Mouse (Mus musculus) heart, postnatal 14 days (tissue): ENCODE data around the gene Ccm2. TPM values are rescaled to one million over a fixed set of nuclear protein-coding genes. Genes with fewer than 3 reads are reported as not detected.

ENCODE experiments used
- DNase-seq, 2 experiments: peaks; one replicate each; pipeline ENCODE4 v3.0.0; 2021 to 2022
- intact Hi-C: fragments of 180-260 bp; cut with DNase I; formaldehyde crosslinking; loops from one replicate; pipeline ENCODE4 v1.15.1; 2025
- total RNA-seq, 2 experiments: library from RNA; stranded (reverse); gene quantifications; 2 replicates each; pipeline ENCODE4 v1.2.3; 2021

Ccm2 gene
- total RNA-seq, 2 experiments from 2014 or later, result 22.8 to 32.9 TPM

GRCm38 (mm10) chr11:6600284-6600944, 53.7 kb downstream of the Ccm2 start:
- intact Hi-C loops, result no loop called here

DNA sequence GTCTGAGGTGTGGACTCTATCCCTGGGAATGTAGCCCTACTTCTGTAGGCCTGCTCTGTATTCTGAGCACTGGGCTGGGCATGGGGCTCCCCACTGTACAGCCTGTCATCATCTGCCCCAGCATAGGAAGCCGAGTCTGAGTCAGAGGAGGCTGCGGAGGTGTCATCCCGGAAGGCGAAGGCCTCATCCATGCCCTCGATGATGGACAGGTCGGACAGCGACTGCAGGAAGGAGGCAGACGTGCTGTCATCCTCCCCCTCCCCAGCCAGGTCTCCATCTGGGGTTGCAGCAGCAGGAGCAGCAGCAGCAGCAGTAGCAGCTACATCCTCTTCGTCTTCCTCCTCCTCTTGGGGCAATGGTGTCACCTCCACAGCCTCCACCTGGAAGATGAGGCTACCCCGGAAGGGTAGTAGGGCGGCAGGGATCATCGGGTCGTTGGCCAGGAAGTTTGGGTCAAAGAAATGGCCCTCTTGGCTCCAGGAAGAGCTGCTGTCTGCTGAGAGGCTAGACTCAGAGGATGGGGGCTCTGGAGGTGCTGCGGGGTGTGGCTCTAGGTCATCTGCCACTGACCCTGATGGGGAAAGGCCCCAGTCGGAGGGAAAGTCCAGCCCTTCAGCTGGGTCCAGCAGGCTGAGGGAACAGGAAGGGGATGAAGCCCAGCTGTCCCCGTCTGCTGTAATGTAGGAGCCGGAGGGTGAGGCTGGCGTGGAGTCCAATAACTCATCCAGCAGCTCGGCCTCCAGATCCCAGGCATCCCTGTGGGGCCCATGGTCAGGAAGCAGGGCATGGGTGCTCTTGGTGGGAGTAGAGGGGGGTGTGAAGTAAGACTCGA, 55.2 kb downstream of the Ccm2 start:
- intact Hi-C loops, result no loop called here
- DNase-seq, result no peak

More at GRCm38 (mm10) chr11:6600284-6600944, 53.7 kb downstream of the Ccm2 start:
- no peak for DNase-seq

GRCm38 (mm10) chr11:6602662-6603061, 56.0 kb downstream of the Ccm2 start:
- intact Hi-C loops, result no loop called here

DNA sequence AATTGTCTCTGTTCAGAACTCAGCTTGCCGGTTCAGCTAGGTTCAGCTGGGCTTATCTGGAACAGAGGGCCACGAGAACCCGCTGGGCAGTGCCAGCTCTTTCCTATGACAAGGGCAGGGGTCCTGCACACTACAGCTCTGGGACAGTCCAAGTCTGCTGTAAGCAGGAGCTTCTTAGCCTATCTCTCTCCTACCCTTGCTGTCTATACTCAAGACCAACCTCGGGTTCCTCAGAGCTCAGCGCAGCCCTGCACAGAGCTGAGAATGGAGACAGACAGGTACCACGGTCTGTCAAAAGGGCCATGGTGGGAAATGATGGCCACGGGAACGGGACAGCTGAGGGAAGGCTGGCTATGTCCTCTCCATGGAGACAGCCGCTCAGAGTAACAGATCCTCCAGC, 56.5 kb downstream of the Ccm2 start:
- intact Hi-C loops, result no loop called here
- DNase-seq, result no peak

More at GRCm38 (mm10) chr11:6602662-6603061, 56.0 kb downstream of the Ccm2 start:
- no peak for DNase-seq

GRCm38 (mm10) chr11:6603887-6604603, 57.4 kb downstream of the Ccm2 start:
- intact Hi-C loops, result no loop called here
- peak; percentile 42 for DNase-seq

DNA sequence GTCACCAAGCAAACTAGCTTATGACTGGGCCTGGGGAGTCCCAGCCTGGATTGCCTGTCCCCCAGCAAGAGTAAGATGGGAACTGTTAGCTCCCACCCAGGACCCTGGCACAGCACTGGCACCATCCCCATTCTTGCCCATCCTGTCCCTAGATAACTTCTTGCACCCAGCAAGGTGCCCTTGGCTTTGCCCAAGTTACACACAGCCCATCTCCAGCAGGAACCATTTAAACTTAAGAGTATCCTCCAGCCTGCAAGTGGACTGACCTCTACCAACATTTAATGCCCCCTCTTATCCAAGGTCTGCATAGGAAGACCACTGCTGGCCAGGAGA, 57.9 kb downstream of the Ccm2 start:
- intact Hi-C loops, result no loop called here
- no peak for DNase-seq

DNA sequence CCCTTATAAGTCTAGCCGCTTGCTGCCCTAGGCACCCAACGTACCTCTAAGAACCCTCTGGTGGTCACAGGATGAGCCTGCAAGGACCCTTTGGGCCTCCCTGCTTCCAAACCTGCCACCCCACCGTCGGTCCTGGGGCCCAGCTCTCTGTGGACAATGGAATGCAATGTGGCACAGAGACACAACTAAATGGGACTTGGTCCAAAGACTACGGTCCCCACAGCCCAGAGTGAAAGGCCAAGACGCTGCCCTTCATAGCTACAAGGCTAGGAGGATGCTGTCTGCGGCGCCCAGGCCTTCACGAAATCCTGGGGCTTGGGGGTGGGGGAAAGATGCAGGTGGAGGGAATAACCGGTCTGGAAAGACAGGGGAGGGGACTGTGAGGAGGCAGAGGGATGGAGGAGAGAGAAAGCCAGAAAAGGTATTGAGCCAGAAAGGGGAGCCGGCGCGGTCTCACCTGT, 58.4 kb downstream of the Ccm2 start:
- intact Hi-C loops, result no loop called here
- DNase-seq, result no peak

DNA sequence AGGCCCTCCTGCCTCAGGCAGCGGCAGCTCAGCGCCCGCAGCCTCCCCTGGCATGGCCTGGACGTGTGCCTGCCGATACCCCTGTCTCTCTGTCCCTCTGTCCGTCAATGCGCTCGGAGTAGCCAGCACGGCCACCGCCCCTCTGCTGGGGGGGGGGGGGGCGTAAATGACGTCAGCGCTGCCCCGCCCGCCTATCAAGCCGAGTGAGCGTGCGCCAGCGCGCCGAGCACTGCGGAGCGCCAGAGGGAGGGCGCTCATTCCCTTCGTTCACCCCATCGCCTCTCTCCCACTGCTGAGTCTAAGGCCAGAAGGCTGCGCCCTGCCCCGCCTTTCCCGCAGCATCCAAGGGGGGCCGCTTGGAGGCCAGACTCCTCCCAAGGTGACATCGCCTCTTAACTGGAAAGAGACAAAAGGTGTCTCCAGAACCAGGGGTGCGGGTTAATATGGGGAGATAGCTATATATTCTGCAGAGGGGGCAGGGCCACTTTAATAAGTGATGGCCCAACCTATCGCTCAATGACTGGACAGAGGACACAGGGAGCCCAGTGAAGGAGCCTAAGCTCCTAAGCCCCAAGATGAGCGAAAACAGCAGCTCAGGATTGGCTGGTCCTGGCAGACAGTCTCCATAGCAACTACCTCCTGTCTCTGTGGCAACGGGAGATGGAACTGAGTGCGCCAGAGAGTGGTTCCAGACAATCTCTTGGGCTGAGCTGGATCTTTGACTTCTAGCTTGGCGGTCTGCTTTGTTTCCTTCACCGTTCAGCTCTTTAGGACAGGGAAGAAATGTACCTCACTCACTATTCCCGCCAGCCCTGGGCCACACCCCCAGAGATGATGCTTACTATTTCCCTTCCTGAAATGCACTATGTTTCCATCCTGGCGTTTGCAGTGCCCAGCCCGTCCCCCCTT, 59.1 kb downstream of the Ccm2 start, which contains the start of gene Nacad:
Gene Nacad (minus strand): TSS at position 563 of the 909 bp plus-strand sequence.
- intact Hi-C loops, result no loop called here
- DNase-seq, result peak in 1 of 2 experiments; percentile 33

- no peak for DNase-seq
- intact Hi-C loops, result no loop called here
Measured at GRCm38 (mm10) chr11:6615250-6616205, 68.8 kb downstream of the Ccm2 start.

DNA sequence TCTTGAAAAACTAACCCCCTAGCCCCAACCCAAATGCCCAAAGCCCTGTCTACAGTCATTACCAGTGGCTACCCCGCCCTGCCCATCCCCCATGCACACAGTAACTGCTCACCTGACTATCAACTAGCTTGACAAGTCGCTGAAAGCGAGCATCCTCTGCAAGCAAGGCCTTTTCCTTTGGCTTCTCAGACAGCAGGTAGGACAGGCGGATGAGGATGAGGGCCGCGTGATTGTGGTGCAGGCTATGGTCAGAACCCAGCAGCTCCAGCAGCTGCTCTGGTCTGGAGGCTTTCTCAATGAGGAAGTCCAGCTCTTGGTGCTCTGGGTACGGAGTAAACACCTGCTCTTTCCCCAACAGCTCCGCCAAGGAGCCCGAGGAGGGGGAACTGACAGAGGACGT, 77.0 kb downstream of the Ccm2 start:
- intact Hi-C loops, result loop anchor here (2.0 kb wide), 1 partner anchor 77 kb away; the partner anchor contains the start of gene Ccm2

DNA sequence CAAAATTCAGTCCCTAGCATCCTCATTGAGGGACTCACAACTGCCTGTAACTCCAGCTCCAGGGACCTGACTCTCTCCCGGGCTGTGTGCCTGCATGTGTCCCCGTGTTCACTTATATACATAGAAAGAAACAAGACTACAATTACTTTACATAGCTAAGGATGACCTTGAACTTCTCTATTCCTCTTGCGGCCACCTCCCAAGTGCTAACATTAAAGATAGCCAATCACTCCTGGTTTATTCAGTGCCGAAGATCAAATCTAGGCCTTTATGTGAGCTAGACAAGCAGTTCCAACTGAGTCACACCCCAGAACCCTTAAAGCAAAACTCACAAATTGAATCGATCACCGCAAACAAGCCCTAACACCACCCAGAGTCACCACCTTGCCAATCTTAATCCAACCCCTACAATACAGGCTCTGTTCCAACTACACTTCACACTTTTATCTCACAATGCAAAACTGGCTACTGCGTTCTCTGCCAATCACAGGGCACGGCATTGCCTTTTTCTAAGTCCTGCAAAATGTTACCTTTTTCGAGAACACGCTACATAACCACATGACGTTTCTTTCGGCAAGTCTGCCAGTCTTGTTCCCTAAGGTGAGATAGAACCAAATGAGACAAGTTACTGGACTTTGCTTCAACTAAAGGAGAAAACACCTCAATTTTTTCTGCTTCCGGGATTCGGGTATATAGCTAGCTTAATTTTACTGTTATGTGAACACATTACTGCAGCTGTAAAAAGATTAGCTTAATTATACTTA, 78.1 kb downstream of the Ccm2 start:
- DNase-seq, result no peak

More for the DNA sequence above, 77.0 kb downstream of the Ccm2 start:
- DNase-seq, result no peak

DNA sequence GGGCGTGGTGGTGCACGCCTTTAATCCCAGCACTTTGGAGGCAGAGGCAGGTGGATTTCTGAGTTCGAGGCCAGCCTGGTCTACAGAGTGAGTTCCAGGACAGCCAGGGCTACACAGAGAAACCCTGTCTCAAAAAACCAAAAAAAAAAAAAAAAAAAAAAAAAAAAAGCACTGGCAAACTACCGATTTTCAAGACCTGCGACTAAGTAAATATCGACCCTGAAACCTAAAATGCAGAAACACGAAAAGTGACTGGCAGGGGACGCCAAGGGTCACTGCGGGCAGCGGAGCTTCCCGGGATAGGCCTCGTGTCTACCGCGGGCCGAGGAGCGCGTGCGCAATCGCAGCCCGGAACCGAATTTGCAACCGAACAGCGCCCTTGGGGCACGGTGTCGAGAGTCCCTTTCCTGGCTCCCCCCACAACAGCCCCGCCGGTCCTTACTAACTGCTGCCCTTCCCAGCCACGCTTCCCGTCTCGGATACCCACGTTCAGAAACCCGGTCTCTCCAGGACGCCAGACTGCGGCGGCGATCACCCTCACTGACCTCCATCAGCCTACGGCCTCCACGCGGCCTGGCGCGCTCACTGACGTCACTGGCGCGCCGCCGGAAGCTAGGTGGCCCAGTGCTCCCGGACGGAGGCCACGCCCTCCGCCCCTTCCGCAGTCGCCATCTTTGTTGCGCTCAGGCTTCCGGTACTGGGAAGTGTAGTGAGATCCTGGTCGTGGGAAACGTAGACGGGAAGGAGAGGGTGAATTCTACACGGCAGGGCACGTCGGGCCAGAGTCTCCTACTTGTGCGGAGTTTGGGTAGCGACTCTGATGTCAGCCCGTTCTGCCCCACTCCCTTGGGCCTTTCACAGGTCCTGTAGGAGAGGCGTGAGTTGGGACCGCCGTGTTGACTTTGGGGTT, 79.0 kb downstream of the Ccm2 start, which contains the start of gene Tbrg4:
Gene Tbrg4 (minus strand): TSS at position 590 of the 910 bp plus-strand sequence.
- intact Hi-C loops, result loop anchor here (2.0 kb wide), 2 partner anchors 79 to 159 kb away; partner anchors contain the start of gene Ccm2
- peak; percentile 95 for DNase-seq

More for the DNA sequence above, 78.1 kb downstream of the Ccm2 start:
- intact Hi-C loops, result loop anchor here (2.0 kb wide), 1 partner anchor 78 kb away; the partner anchor contains the start of gene Ccm2

GRCm38 (mm10) chr11:6626388-6626772, 79.7 kb downstream of the Ccm2 start:
- intact Hi-C loops, result loop anchor here (2.0 kb wide), 1 partner anchor 160 kb away; no protein-coding TSS in a partner anchor
- DNase-seq, result peak in 1 of 2 experiments; percentile 36

DNA sequence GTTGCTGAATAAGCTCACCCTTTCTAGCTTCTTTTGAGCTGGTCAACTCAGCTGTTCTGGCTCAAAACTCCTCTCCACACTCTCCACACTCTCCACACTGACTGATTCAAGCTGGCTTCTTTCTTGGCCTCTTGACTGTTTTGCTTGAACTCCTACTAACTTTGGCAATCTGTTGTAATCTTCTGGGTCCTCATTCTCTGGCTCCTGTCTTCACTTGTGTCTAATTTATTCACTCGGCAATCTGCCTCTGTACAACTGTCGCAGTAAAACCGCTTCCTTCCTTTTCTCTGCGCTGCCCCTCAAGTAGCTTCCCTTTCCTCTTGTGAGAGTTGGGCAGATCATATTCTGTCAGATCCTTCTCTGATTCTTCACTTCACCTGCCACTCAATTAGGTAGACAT, 81.0 kb downstream of the Ccm2 start:
- DNase-seq, result peak in 1 of 2 experiments; percentile 30
- intact Hi-C loops, result loop anchor here (2.0 kb wide), 1 partner anchor 161 kb away; no protein-coding TSS in a partner anchor

DNA sequence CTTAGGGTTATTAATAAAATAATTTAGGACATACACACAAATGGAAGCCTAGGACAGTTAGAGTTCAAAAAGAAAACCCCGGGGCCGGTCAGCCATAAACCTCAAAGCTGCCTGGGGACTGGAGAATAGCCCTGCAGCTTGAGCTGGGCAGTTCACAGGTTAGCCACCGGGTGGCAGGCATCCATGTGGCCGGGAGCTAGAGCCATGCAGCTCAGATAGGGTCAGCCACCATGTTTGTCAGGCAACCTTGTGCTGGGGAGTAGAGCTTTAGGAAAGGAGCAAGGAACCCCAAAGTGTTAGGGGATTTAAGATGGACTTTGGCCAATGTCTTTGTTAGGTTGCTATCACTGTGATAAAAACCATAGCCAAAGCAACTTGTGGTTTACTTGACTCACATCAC, 81.9 kb downstream of the Ccm2 start:
- peak; percentile 38 to 64 for DNase-seq
- intact Hi-C loops, result no loop called here

GRCm38 (mm10) chr11:6629655-6630054, 83.0 kb downstream of the Ccm2 start:
- peak in 1 of 2 experiments; percentile 48 for DNase-seq
- intact Hi-C loops, result no loop called here
